Mouse (Mus musculus) hindbrain, embryonic 11.5 days (tissue): ENCODE results near the gene Arhgap31. TPM values are rescaled to one million over a fixed set of nuclear protein-coding genes. Genes with fewer than 3 reads are reported as not detected.
A peak's percentile ranks its signal among the peaks of the same experiment; 100 is the strongest.

Experiments used
- ATAC-seq: fragments of 200-750 bp; cut with Nextera tagmentation; 2 replicates; pipeline ENCODE4 v1.8.0; 2017; ENCODE audit warnings: mild to moderate bottlenecking, moderate TSS enrichment, moderate library complexity; ENCODE audit not compliant: low FRiP score
- DNase-seq: peaks from one replicate; pipeline ENCODE4 v3.0.0-alpha.2; 2015; ENCODE audit warnings: low spot score
- H3K27ac ChIP-seq: fragments of 300-500 bp; sonication (generic); 2 replicates; pipeline ENCODE4 v1.5.1; 2014; ENCODE audit warnings: mild to moderate bottlenecking, low read depth, low read length
- H3K27me3 ChIP-seq: fragments of 300-500 bp; sonication (generic); 2 replicates; pipeline ENCODE4 v1.6.1; 2014; ENCODE audit warnings: mild to moderate bottlenecking, low read length, moderate library complexity, mixed read lengths; ENCODE audit not compliant: control insufficient read depth, insufficient read depth
- H3K36me3 ChIP-seq: fragments of 300-500 bp; sonication (generic); 2 replicates; pipeline ENCODE4 v1.6.1; 2014; ENCODE audit warnings: mild to moderate bottlenecking, low read length, moderate library complexity, mixed read lengths; ENCODE audit not compliant: control insufficient read depth, insufficient read depth
- H3K4me1 ChIP-seq: fragments of 300-500 bp; sonication (generic); replicated peaks from 2 replicates; pipeline ENCODE4 v1.6.1; 2014; ENCODE audit warnings: low read length, mixed read lengths; ENCODE audit not compliant: control insufficient read depth, insufficient read depth
- H3K4me2 ChIP-seq: fragments of 300-500 bp; sonication (generic); replicated peaks from 2 replicates; pipeline ENCODE4 v1.6.1; 2014; ENCODE audit warnings: mild to moderate bottlenecking, low read depth, low read length
- H3K4me3 ChIP-seq: fragments of 300-500 bp; sonication (generic); 2 replicates; pipeline ENCODE4 v1.5.1; 2014; ENCODE audit warnings: low read depth, low read length
- H3K9ac ChIP-seq: fragments of 300-500 bp; sonication (generic); 2 replicates; pipeline ENCODE4 v1.6.1; 2014; ENCODE audit warnings: low read depth, low read length
- H3K9me3 ChIP-seq: fragments of 300-500 bp; sonication (generic); 2 replicates; pipeline ENCODE4 v1.6.1; 2016; ENCODE audit warnings: low read length; ENCODE audit not compliant: control insufficient read depth
- WGBS: fragments of 180-500 bp; shearing (Covaris S2); extraction: QIAGEN DNeasy Blood & Tissue Kit; methylation state at CpG from one replicate; pipeline ENCODE4 v1.1.7; 2014; 5-methylcytosine and 5-hydroxymethylcytosine counted together
- polyA plus RNA-seq: library from polyadenylated mRNA; unstranded; fragments of >200 nt; fragmentation: Nextera tagmentation; extraction: Ambion mirVana; gene quantifications from 2 replicates; pipeline ENCODE4 v1.2.1, GENCODE M21; 2014

The Arhgap31 gene
- polyA plus RNA-seq = 7.3 and 9.0 TPM in 2 replicates

GRCm38 (mm10) chr16:38712581-38713403 lies at the start of gene Arhgap31:
Gene Arhgap31, minus strand, starts transcription at chr16:38713274.
- Histone ChIP-seq H3K36me3 (no peaks in the 10 kb centered on the region), H3K4me3 (peak within 1 kb of the TSS; percentile 72), H3K4me2 (peak within 1 kb of the TSS; percentile 88), H3K4me1 (no peaks in the 10 kb centered on the region; the same call in 1 of the 2 replicates), H3K9me3 (no peaks in the 10 kb centered on the region), H3K27ac (peak within 1 kb of the TSS; percentile 67), H3K9ac (peak within 1 kb of the TSS; percentile 74), H3K27me3 (no peaks in the 10 kb centered on the region)
- under 1% methylated on average over 69 of the region's 74 CpGs for WGBS
- DNase-seq (peak; percentile 81), ATAC-seq (peak; percentile 91)

- WGBS = 87% methylated on average over 8 of the region's 8 CpGs
Observed at GRCm38 (mm10) chr16:38762401-38762800, 49.3 kb upstream of the Arhgap31 start.

GRCm38 (mm10) chr16:38761972-38762371 lies 48.9 kb upstream of the Arhgap31 start:
- Histone ChIP-seq H3K9me3 (no peaks in the 10 kb centered on the region), H3K36me3 (no peaks in the 10 kb centered on the region), H3K27ac (no peak overlapping the region), H3K4me2 (no peak overlapping the region), H3K27me3 (no peaks in the 10 kb centered on the region), H3K4me3 (no peak overlapping the region), H3K4me1 (no peaks in the 10 kb centered on the region), H3K9ac (no peak overlapping the region)
- no peak for DNase-seq
- ATAC-seq = no peak
- 93% methylated on average over 5 of the region's 5 CpGs for WGBS

More at GRCm38 (mm10) chr16:38762401-38762800, 49.3 kb upstream of the Arhgap31 start:
- H3K4me3 ChIP-seq = no peak overlapping the region
- H3K4me2 ChIP-seq = no peak overlapping the region
- H3K9ac ChIP-seq = no peak overlapping the region
- H3K27ac ChIP-seq = no peak overlapping the region
- H3K36me3 ChIP-seq = no peaks in the 10 kb centered on the region
- no peaks in the 10 kb centered on the region for H3K9me3 ChIP-seq
- DNase-seq = no peak
- no peaks in the 10 kb centered on the region for H3K4me1 ChIP-seq
- no peak for ATAC-seq
- H3K27me3 ChIP-seq = no peaks in the 10 kb centered on the region

GRCm38 (mm10) chr16:38760834-38761375 lies 47.8 kb upstream of the Arhgap31 start:
- no peaks in the 10 kb centered on the region for H3K27me3 ChIP-seq
- 92% methylated on average over 6 of the region's 6 CpGs for WGBS
- no peaks in the 10 kb centered on the region for H3K36me3 ChIP-seq
- no peaks in the 10 kb centered on the region for H3K4me1 ChIP-seq
- no peak for DNase-seq
- no peak overlapping the region for H3K27ac ChIP-seq
- no peaks in the 10 kb centered on the region for H3K9me3 ChIP-seq
- no peak overlapping the region for H3K4me3 ChIP-seq
- H3K4me2 ChIP-seq = no peak overlapping the region
- no peak overlapping the region for H3K9ac ChIP-seq
- ATAC-seq = no peak

- ATAC-seq = no peak
- Histone ChIP-seq H3K4me3 (no peak overlapping the region), H3K4me2 (no peak overlapping the region), H3K27me3 (no peaks in the 10 kb centered on the region), H3K9me3 (no peaks in the 10 kb centered on the region), H3K36me3 (no peaks in the 10 kb centered on the region), H3K27ac (no peak overlapping the region), H3K9ac (no peak overlapping the region), H3K4me1 (no peaks in the 10 kb centered on the region)
- WGBS = 96% methylated on average over 5 of the region's 5 CpGs
- no peak for DNase-seq
Observed at GRCm38 (mm10) chr16:38760239-38760638, 47.2 kb upstream of the Arhgap31 start.

- Histone ChIP-seq H3K9ac (no peak overlapping the region), H3K4me3 (no peak overlapping the region), H3K36me3 (no peaks in the 10 kb centered on the region), H3K4me2 (no peak overlapping the region), H3K4me1 (no peaks in the 10 kb centered on the region), H3K27me3 (no peaks in the 10 kb centered on the region), H3K9me3 (no peaks in the 10 kb centered on the region), H3K27ac (no peak overlapping the region)
- 82% methylated on average over 12 of the region's 12 CpGs for WGBS
- no peak for DNase-seq
- no peak for ATAC-seq
Observed at GRCm38 (mm10) chr16:38758104-38758861, 45.2 kb upstream of the Arhgap31 start.

- Histone ChIP-seq H3K9ac (no peak overlapping the region), H3K36me3 (no peaks in the 10 kb centered on the region), H3K4me2 (no peak overlapping the region), H3K9me3 (no peaks in the 10 kb centered on the region), H3K4me1 (0 out of 2 replicates have a peak, but pooled peaks cover 2% of the 10 kb centered on the region), H3K4me3 (no peak overlapping the region), H3K27ac (no peak overlapping the region), H3K27me3 (no peaks in the 10 kb centered on the region)
- DNase-seq (no peak), ATAC-seq (no peak)
- 95% methylated on average over 19 of the region's 19 CpGs for WGBS
Observed at GRCm38 (mm10) chr16:38757626-38758025, 44.6 kb upstream of the Arhgap31 start.

GRCm38 (mm10) chr16:38756572-38756971 lies 43.5 kb upstream of the Arhgap31 start:
- H3K4me1 ChIP-seq = 0 out of 2 replicates have a peak, but pooled peaks cover 2% of the 10 kb centered on the region
- no peaks in the 10 kb centered on the region for H3K9me3 ChIP-seq
- no peaks in the 10 kb centered on the region for H3K36me3 ChIP-seq
- H3K27ac ChIP-seq = no peak overlapping the region
- H3K4me2 ChIP-seq = no peak overlapping the region
- H3K27me3 ChIP-seq = no peaks in the 10 kb centered on the region
- 82% methylated on average over 4 of the region's 4 CpGs for WGBS
- no peak overlapping the region for H3K4me3 ChIP-seq
- H3K9ac ChIP-seq = no peak overlapping the region
- no peak for ATAC-seq
- DNase-seq = no peak
